Comparison of ENCODE assay signal across 8 mouse cellular contexts in genomic region chr5:29195231-29195569, GRCm38 (mm10). TPM values are rescaled to one million over a fixed set of nuclear protein-coding genes. Genes with fewer than 3 reads are reported as not detected.
DNase-seq lines count a peak whose midpoint lies in the region; ATAC-seq lines count a peak whose summit lies in the region.

No protein-coding gene starts in this region.

- H3K27me3 ChIP-seq in kidney, embryonic 14.5 days (ENCODE audit: control insufficient read depth, insufficient read depth, low read length) = no peaks in the 10 kb centered on the region
- 0 out of 2 replicates have a peak, but pooled peaks cover 3% of the 10 kb centered on the region for H3K27me3 ChIP-seq in hindbrain, embryonic 13.5 days
- H3K27me3 ChIP-seq in midbrain, embryonic 12.5 days = no peaks in the 10 kb centered on the region; the same call in 1 of the 2 replicates

- H3K9ac ChIP-seq in kidney, embryonic 14.5 days (ENCODE audit: low read depth, low read length) = peak overlapping the region; percentile 66
- H3K9ac ChIP-seq in hindbrain, embryonic 13.5 days = peak overlapping the region; percentile 82
- peak overlapping the region; percentile 78 for H3K9ac ChIP-seq in midbrain, embryonic 12.5 days (replicated peaks)

- peak overlapping the region; percentile 73 for H3K4me2 ChIP-seq in kidney, embryonic 14.5 days (replicated peaks; ENCODE audit: low read depth, low read length)
- H3K4me2 ChIP-seq in hindbrain, embryonic 13.5 days = peak overlapping the region; percentile 69
- peak overlapping the region; percentile 60 for H3K4me2 ChIP-seq in midbrain, embryonic 12.5 days (replicated peaks)

- peak overlapping the region; percentile 60 for H3K4me3 ChIP-seq in kidney, embryonic 14.5 days (ENCODE audit: low read length)
- H3K4me3 ChIP-seq in brown adipose tissue, adult 24 weeks (ENCODE audit: insufficient read depth, low read depth, low read length) = peak overlapping the region; percentile 52
- peak overlapping the region; percentile 60 for H3K4me3 ChIP-seq in hindbrain, embryonic 13.5 days
- H3K4me3 ChIP-seq in midbrain, embryonic 12.5 days = peak overlapping the region; percentile 63

- H3K4me1 ChIP-seq in kidney, embryonic 14.5 days (ENCODE audit: control insufficient read depth, insufficient read depth, low read length) = peaks cover 3% of the 10 kb centered on the region; the same call in 1 of the 2 replicates
- no peaks in the 10 kb centered on the region for H3K4me1 ChIP-seq in brown adipose tissue, adult 24 weeks (ENCODE audit: control insufficient read depth, insufficient read depth, insufficient read length, low read length)
- peaks cover 13% of the 10 kb centered on the region; the same call in 1 of the 2 replicates for H3K4me1 ChIP-seq in hindbrain, embryonic 13.5 days (replicated peaks)
- peaks cover 9% of the 10 kb centered on the region; the same call in 1 of the 2 replicates for H3K4me1 ChIP-seq in midbrain, embryonic 12.5 days

- H3K27ac ChIP-seq in kidney, embryonic 14.5 days (ENCODE audit: low read depth, low read length) = no peak overlapping the region
- no peak overlapping the region for H3K27ac ChIP-seq in brown adipose tissue, adult 24 weeks (replicated peaks; ENCODE audit: low read depth, low read length)
- H3K27ac ChIP-seq in hindbrain, embryonic 13.5 days = peak overlapping the region; percentile 94
- peak overlapping the region; percentile 83 for H3K27ac ChIP-seq in midbrain, embryonic 12.5 days (replicated peaks)

- no peaks in the 10 kb centered on the region for H3K9me3 ChIP-seq in kidney, embryonic 14.5 days (ENCODE audit: control insufficient read depth, low read length)
- no peaks in the 10 kb centered on the region for H3K9me3 ChIP-seq in hindbrain, embryonic 13.5 days
- H3K9me3 ChIP-seq in midbrain, embryonic 12.5 days = no peaks in the 10 kb centered on the region

- no peak for DNase-seq in kidney, adult 18-20 months
- DNase-seq in spleen, postnatal 4 days (ENCODE audit: low spot score in 2 of 2) = no peak
- no peak for DNase-seq in left cerebral cortex, adult 18-20 months (ENCODE audit: low spot score in 2 of 2)
- no peak for DNase-seq in adrenal gland, postnatal 36 days

- 3% methylated on average over 9 of the region's 9 CpGs for WGBS in kidney, embryonic 14.5 days
- WGBS in hindbrain, embryonic 13.5 days = 3% methylated on average over 9 of the region's 9 CpGs
- WGBS in midbrain, embryonic 12.5 days = 2% methylated on average over 9 of the region's 9 CpGs

- H3K36me3 ChIP-seq in kidney, embryonic 14.5 days (ENCODE audit: control insufficient read depth, insufficient read depth, low read length) = no peaks in the 10 kb centered on the region
- no peaks in the 10 kb centered on the region for H3K36me3 ChIP-seq in hindbrain, embryonic 13.5 days
- no peaks in the 10 kb centered on the region for H3K36me3 ChIP-seq in midbrain, embryonic 12.5 days

- no peak for ATAC-seq in kidney, embryonic 14.5 days (ENCODE audit: low FRiP score, low TSS enrichment)
- ATAC-seq in hindbrain, embryonic 13.5 days (ENCODE audit: low FRiP score) = no peak
- no peak; the same call in 1 of the 2 replicates for ATAC-seq in midbrain, embryonic 12.5 days (ENCODE audit: low FRiP score, low read depth)

RNA-seq across cellular contexts. Expression of gene Rnf32, which starts 0.6 kb away (rescaled TPM):
- polyA plus RNA-seq in kidney, embryonic 14.5 days (2014; fragmentation: Nextera tagmentation; extraction: Ambion mirVana) = 3.0 and 3.5 TPM in 2 replicates
- polyA plus RNA-seq in brown adipose tissue, adult 24 weeks (2012; ENCODE audit: insufficient read depth, insufficient read length, missing spikeins) = not detected in 2 replicates
- 12.2 and 13.9 TPM in 2 replicates for polyA plus RNA-seq in hindbrain, embryonic 13.5 days (2015; fragmentation: Nextera tagmentation; extraction: Ambion mirVana)
- polyA plus RNA-seq in midbrain, embryonic 12.5 days (2016; fragmentation: Nextera tagmentation; extraction: Ambion mirVana) = 9.6 and 10.0 TPM in 2 replicates
- 10 to 100 TPM; 16.8 to 17.0 TPM for total RNA-seq in left cerebral cortex, adult 18-20 months (2021)
- total RNA-seq in adrenal gland, postnatal 36 days (2021) = 1 to 10 TPM; 4.3 TPM

Comparison
In these comparisons a context has a peak if more than half of its experiments do, and no peak if none do; other contexts are left out.
1. H3K27ac ChIP-seq: peak in hindbrain, embryonic 13.5 days (single experiment) and midbrain, embryonic 12.5 days (single experiment); none in kidney, embryonic 14.5 days (single experiment) and brown adipose tissue, adult 24 weeks (single experiment).
2. Peak in every context shown above with its lines, with median percentiles within 50 percentile points of each other: H3K4me2 ChIP-seq, H3K4me3 ChIP-seq and H3K9ac ChIP-seq.